Mouse (Mus musculus): ENCODE measurements around the gene Opn5. TPM values are rescaled to one million over a fixed set of nuclear protein-coding genes. Genes with fewer than 3 reads are reported as not detected.

Opn5 gene
- total RNA-seq, 2 experiments from 2014 or later: not detected

Other genes starting within 250 kb of the Opn5 start
- 1 to 10 TPM; 1.5 to 2.0 TPM for gene Adgrf4, start 80.9 kb upstream of the Opn5 start, total RNA-seq (2021)
- under 1 TPM; 0.63 to 0.94 TPM for gene Adgrf2, start 130.8 kb upstream of the Opn5 start, total RNA-seq (2021)